Mouse (Mus musculus) erythroblast, embryonic 14.5 days (primary cell): Measurements from ENCODE around the gene Kmt2b.

Experiments used
- GATA1 ChIP-seq: IDR thresholded peaks from 2 replicates; pipeline ENCODE4 v1.6.1; 2012; ENCODE audit warnings: low read length, inconsistent platforms, mixed read lengths
- TAL1 ChIP-seq: IDR thresholded peaks from 3 replicates; pipeline ENCODE4 v1.6.1; 2012; ENCODE audit warnings: low read length, inconsistent platforms, mixed read lengths

GRCm38 (mm10) chr7:30522871-30523270 is 65.7 kb downstream of the Kmt2b start:
- TF ChIP-seq TAL1 (no peak), GATA1 (no peak)
